Mouse (Mus musculus): ENCODE results near the gene Rcbtb1. TPM values are rescaled to one million over a fixed set of nuclear protein-coding genes. Genes with fewer than 3 reads are reported as not detected.

The Rcbtb1 gene
- polyA plus RNA-seq, 1 experiment: 2.1 TPM

GRCm38 (mm10) chr14:59230331-59230966 is 29.4 kb downstream of the Rcbtb1 start:
- no peak for TF ChIP-seq GATA1 (IDR thresholded peaks at IDR 0.05; ENCODE audit: low read length)

GRCm38 (mm10) chr14:59232003-59232402 is 31.0 kb downstream of the Rcbtb1 start:
- TF ChIP-seq GATA1 (IDR thresholded peaks at IDR 0.05; ENCODE audit: low read length): no peak

- no peak for TF ChIP-seq GATA1 (IDR thresholded peaks at IDR 0.05; ENCODE audit: low read length)
Measured at GRCm38 (mm10) chr14:59233635-59234034, 32.6 kb downstream of the Rcbtb1 start.

GRCm38 (mm10) chr14:59260056-59260455 is 59.0 kb downstream of the Rcbtb1 start, which contains the start of gene Gm6904:
TSS of gene Gm6904 (minus strand) at chr14:59260216.
- no peak for TF ChIP-seq GATA1 (IDR thresholded peaks at IDR 0.05; ENCODE audit: low read length)

Other genes starting within 250 kb of the Rcbtb1 start
- not detected in 2 replicates for gene 1700129C05Rik, start 58.3 kb upstream of the Rcbtb1 start, polyA plus RNA-seq (2012)
- not detected in 2 replicates for gene Gm5142, start 22.5 kb upstream of the Rcbtb1 start, polyA plus RNA-seq (2012)
- gene Gm6904, start 59.0 kb downstream of the Rcbtb1 start, polyA plus RNA-seq (2012): not detected in 2 replicates
- gene Phf11a, start 96.3 kb downstream of the Rcbtb1 start, polyA plus RNA-seq (2012): not detected in 2 replicates
- gene Phf11b, start 140.1 kb downstream of the Rcbtb1 start, polyA plus RNA-seq (2012): not detected in 2 replicates
- not detected in 2 replicates for gene Phf11d, start 164.3 kb downstream of the Rcbtb1 start, polyA plus RNA-seq (2012)
- not detected in 2 replicates for gene Phf11c, start 194.2 kb downstream of the Rcbtb1 start, polyA plus RNA-seq (2012)
- 8.2 and 11.1 TPM in 2 replicates for gene Setdb2, start 239.7 kb downstream of the Rcbtb1 start, polyA plus RNA-seq (2012)
- 1.2 and 1.8 TPM in 2 replicates for gene Cab39l, start 239.8 kb downstream of the Rcbtb1 start, polyA plus RNA-seq (2012)

Data from G1E-ER4 (cell line).